Mouse (Mus musculus): ENCODE results near the gene Tns3.

Gene Tns3

GRCm38 (mm10) chr11:8609873-8610272 is 54.5 kb downstream of the Tns3 start:
- no peak for DNase-seq

GRCm38 (mm10) chr11:8607123-8607522 is 57.2 kb downstream of the Tns3 start:
- DNase-seq = no peak

- no peak for DNase-seq
These were observed 59.4 kb downstream of the Tns3 start for GRCm38 (mm10) chr11:8604789-8605569.

GRCm38 (mm10) chr11:8602606-8603005 is 61.7 kb downstream of the Tns3 start:
- DNase-seq = no peak

- DNase-seq = no peak
These were observed 62.9 kb downstream of the Tns3 start for GRCm38 (mm10) chr11:8601411-8601821.

GRCm38 (mm10) chr11:8595642-8596041 is 68.7 kb downstream of the Tns3 start:
- DNase-seq = no peak

GRCm38 (mm10) chr11:8593172-8593571 is 71.2 kb downstream of the Tns3 start:
- DNase-seq = no peak

- DNase-seq = no peak
These were observed 73.1 kb downstream of the Tns3 start for GRCm38 (mm10) chr11:8591271-8591670.

- DNase-seq = no peak
These were observed 75.0 kb downstream of the Tns3 start for GRCm38 (mm10) chr11:8589226-8589905.

- DNase-seq = no peak
These were observed 76.4 kb downstream of the Tns3 start for GRCm38 (mm10) chr11:8587941-8588340.

- no peak for DNase-seq
These were observed 77.2 kb downstream of the Tns3 start for GRCm38 (mm10) chr11:8586996-8587644.

GRCm38 (mm10) chr11:8586374-8586773 is 78.0 kb downstream of the Tns3 start:
- DNase-seq = no peak

GRCm38 (mm10) chr11:8585686-8586085 is 78.6 kb downstream of the Tns3 start:
- no peak for DNase-seq

GRCm38 (mm10) chr11:8584925-8585324 is 79.4 kb downstream of the Tns3 start:
- DNase-seq = no peak

GRCm38 (mm10) chr11:8584307-8584706 is 80.0 kb downstream of the Tns3 start:
- no peak for DNase-seq

- no peak for DNase-seq
These were observed 81.2 kb downstream of the Tns3 start for GRCm38 (mm10) chr11:8583137-8583536.

- DNase-seq = no peak
These were observed 82.0 kb downstream of the Tns3 start for GRCm38 (mm10) chr11:8582101-8582920.

GRCm38 (mm10) chr11:8579789-8580188 is 84.5 kb downstream of the Tns3 start:
- no peak for DNase-seq

GRCm38 (mm10) chr11:8575217-8576180 is 88.8 kb downstream of the Tns3 start:
- DNase-seq = no peak

GRCm38 (mm10) chr11:8574562-8574961 is 89.8 kb downstream of the Tns3 start:
- no peak for DNase-seq

GRCm38 (mm10) chr11:8572762-8573161 is 91.6 kb downstream of the Tns3 start:
- no peak for DNase-seq
